Mouse (Mus musculus) lung, adult 2 months (tissue): ENCODE results near the gene Odf2. TPM values are rescaled to one million over a fixed set of nuclear protein-coding genes. Genes with fewer than 3 reads are reported as not detected.
A peak's percentile ranks its signal among the peaks of the same experiment; 100 is the strongest.

Experiments
- DNase-seq: peaks from one replicate; pipeline ENCODE4 v3.0.0; 2022
- H3K4me1 ChIP-seq: fragments of 200-500 bp; 2 replicates; pipeline ENCODE4 v1.6.1; 2011; ENCODE audit warnings: low read length; ENCODE audit not compliant: control insufficient read depth, insufficient read depth
- H3K4me3 ChIP-seq: fragments of 200-500 bp; replicated peaks from 2 replicates; pipeline ENCODE3; 2011; ENCODE audit warnings: low read depth, mild to moderate bottlenecking, control low read depth, low read length; ENCODE audit errors: extremely low read depth
- CTCF ChIP-seq: fragments of 200-500 bp; IDR thresholded peaks from 2 replicates; pipeline ENCODE4 v1.5.1; 2011; ENCODE audit warnings: mild to moderate bottlenecking, low read length, control low read depth; ENCODE audit not compliant: insufficient read depth
- POLR2A ChIP-seq: fragments of 200-500 bp; IDR thresholded peaks from 2 replicates; pipeline ENCODE4 v1.6.1; 2011; ENCODE audit warnings: low read depth, mild to moderate bottlenecking, control low read depth, low read length, borderline replicate concordance; ENCODE audit errors: extremely low read depth
- WGBS: fragments of 180-500 bp; shearing (Covaris S2); methylation state at CpG from one replicate; pipeline ENCODE4 v1.1.7; 2018; 5-methylcytosine and 5-hydroxymethylcytosine counted together
- polyA plus RNA-seq: library from polyadenylated mRNA; depleted of rRNA; stranded (reverse); fragments of >200 nt; gene quantifications from 2 replicates; pipeline ENCODE4 v1.2.3, GENCODE M21; 2012

Gene Odf2
- polyA plus RNA-seq, 1 experiment = 35.5 TPM

- no peak for DNase-seq
- Histone ChIP-seq H3K4me1 (no peaks in the 10 kb centered on the region), H3K4me3 (no peak overlapping the region)
- 84% methylated on average over 10 of the region's 10 CpGs for WGBS
- no peak for TF ChIP-seq CTCF
- TF ChIP-seq POLR2A = no peak
Observed at GRCm38 (mm10) chr2:29930506-29930905, 41.5 kb downstream of the Odf2 start.

GRCm38 (mm10) chr2:29931194-29931593 lies 42.2 kb downstream of the Odf2 start:
- no peak for DNase-seq
- Histone ChIP-seq H3K4me3 (no peak overlapping the region), H3K4me1 (peaks cover 4% of the 10 kb centered on the region; the same call in 1 of the 2 replicates)
- TF ChIP-seq CTCF = no peak
- WGBS = 76% methylated on average over 6 of the region's 6 CpGs

GRCm38 (mm10) chr2:29934906-29935599 lies 46.0 kb downstream of the Odf2 start, which contains the start of gene Gle1:
Gene Gle1, plus strand, starts transcription at chr2:29935426.
- WGBS = 3% methylated on average over 44 of the region's 44 CpGs
- peak; percentile 97 for DNase-seq
- TF ChIP-seq CTCF (peak; percentile 40; the same call in 1 of the 2 replicates), POLR2A (peak; percentile 62; the same call in 1 of the 2 replicates)
- H3K4me3 ChIP-seq = peak within 1 kb of the TSS; percentile 93
- H3K4me1 ChIP-seq = peaks cover 5% of the 10 kb centered on the region; the same call in 1 of the 2 replicates

GRCm38 (mm10) chr2:29940073-29940472 lies 51.1 kb downstream of the Odf2 start:
- no peak overlapping the region for H3K4me3 ChIP-seq
- DNase-seq = no peak
- no peak for TF ChIP-seq CTCF
- TF ChIP-seq POLR2A = no peak
- peaks cover 10% of the 10 kb centered on the region for H3K4me1 ChIP-seq
- 90% methylated on average over 9 of the region's 9 CpGs for WGBS

- 97% methylated on average over 7 of the region's 7 CpGs for WGBS
- Histone ChIP-seq H3K4me1 (peaks cover 10% of the 10 kb centered on the region), H3K4me3 (no peak overlapping the region)
- TF ChIP-seq POLR2A (no peak), CTCF (no peak)
- DNase-seq = no peak
Observed at GRCm38 (mm10) chr2:29940826-29941225, 51.8 kb downstream of the Odf2 start.

GRCm38 (mm10) chr2:29944723-29945122 lies 55.7 kb downstream of the Odf2 start:
- H3K4me1 ChIP-seq = peaks cover 5% of the 10 kb centered on the region
- peak overlapping the region; percentile 3 for H3K4me3 ChIP-seq
- WGBS = 19% methylated on average over 1 of the region's 1 CpGs
- DNase-seq = no peak
- TF ChIP-seq POLR2A = peak; percentile 64; the same call in 1 of the 2 replicates
- TF ChIP-seq CTCF = no peak

GRCm38 (mm10) chr2:29948896-29949295 lies 59.9 kb downstream of the Odf2 start:
- Histone ChIP-seq H3K4me1 (no peaks in the 10 kb centered on the region), H3K4me3 (no peak overlapping the region)
- no peak for DNase-seq
- TF ChIP-seq POLR2A = no peak
- no peak for TF ChIP-seq CTCF
- 87% methylated on average over 5 of the region's 5 CpGs for WGBS

- DNase-seq = no peak
- TF ChIP-seq CTCF (no peak), POLR2A (no peak)
- WGBS = 91% methylated on average over 7 of the region's 7 CpGs
- H3K4me3 ChIP-seq = no peak overlapping the region
- H3K4me1 ChIP-seq = peaks cover 4% of the 10 kb centered on the region
Observed at GRCm38 (mm10) chr2:29961246-29961645, 72.2 kb downstream of the Odf2 start.

- Histone ChIP-seq H3K4me1 (peaks cover 15% of the 10 kb centered on the region), H3K4me3 (peak overlapping the region; percentile 36)
- 8% methylated on average over 10 of the region's 10 CpGs for WGBS
- DNase-seq = peak; percentile 44
- no peak; the same call in 1 of the 2 replicates for TF ChIP-seq POLR2A
- no peak for TF ChIP-seq CTCF
Observed at GRCm38 (mm10) chr2:29964354-29965249, 75.6 kb downstream of the Odf2 start.
